In the genomic region with DNA sequence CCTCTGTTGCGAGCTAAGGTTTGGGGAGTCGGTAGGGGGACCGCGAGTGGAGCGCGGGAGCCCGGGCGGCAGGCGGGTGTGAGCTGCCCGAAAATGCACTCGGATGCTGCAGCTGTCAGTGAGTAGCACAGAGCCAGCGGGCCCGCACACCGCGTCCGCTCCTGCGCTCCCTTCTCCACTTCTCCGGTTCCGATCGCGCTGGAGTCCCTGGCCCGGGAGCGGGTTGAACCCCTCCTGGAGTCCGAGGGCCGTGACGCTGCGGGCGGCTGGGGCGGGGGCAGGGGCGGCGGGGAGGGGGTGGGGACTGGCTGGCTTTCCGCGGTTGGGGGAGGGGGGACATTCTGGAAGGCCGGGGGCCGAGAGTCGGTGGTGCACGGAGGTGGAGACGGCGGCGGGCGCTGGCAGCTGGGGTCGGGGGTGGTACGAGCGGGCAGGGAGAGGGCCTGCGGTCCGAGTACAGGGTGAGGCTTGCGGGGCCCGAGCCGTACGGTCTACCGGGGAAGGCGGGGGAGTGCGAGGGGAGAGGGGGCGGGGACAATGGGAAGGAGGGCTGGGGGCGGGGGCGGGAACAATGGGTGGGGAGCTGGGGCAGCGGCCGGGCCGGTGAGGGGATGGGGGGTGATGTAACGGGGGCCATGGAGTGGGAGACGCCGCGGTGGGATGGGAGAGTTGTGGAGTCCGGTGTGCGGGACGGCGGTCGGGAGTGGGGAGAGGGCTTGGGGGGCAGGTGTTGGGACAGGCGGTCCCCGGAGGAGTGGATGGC, we compare ENCODE assay signal across 1 mouse cellular context.
TF ChIP-seq lines count a peak whose summit lies in the region.

No protein-coding gene starts in this region.

TF ChIP-seq in MEL, 35 proteins besides CTCF, POLR2A, EP300 and RAD21 (continued from another document):
- TF ChIP-seq ELF1 (IDR thresholded peaks at IDR 0.05; ENCODE audit: low read depth, low read length), result no peak
- TF ChIP-seq JUND (IDR thresholded peaks at IDR 0.05; ENCODE audit: low read depth, low read length), result no peak
- no peak for TF ChIP-seq GATA1 (IDR thresholded peaks at IDR 0.05; ENCODE audit: low read depth, low read length)
- TF ChIP-seq NRF1 (IDR thresholded peaks at IDR 0.05; ENCODE audit: insufficient read depth, low read depth, low read length, poor library complexity, severe bottlenecking), result no peak
- TF ChIP-seq MAZ (IDR thresholded peaks at IDR 0.05; ENCODE audit: low read depth, low read length), result 0 out of 2 replicates have a peak, but pooled peaks have one; percentile 14
- TF ChIP-seq USF2 (IDR thresholded peaks at IDR 0.05; ENCODE audit: borderline replicate concordance in 1 of 2, insufficient read depth in 1 of 2, low read depth in 1 of 2, low read length in 2 of 2), result no peak
- TF ChIP-seq MAFK (IDR thresholded peaks at IDR 0.05; ENCODE audit: borderline replicate concordance, low read depth, low read length), result no peak
